Mouse (Mus musculus) embryo, embryonic 11.5 days (tissue): ENCODE results near the gene Mrpl22.
"Not testable (repeated sequence)": the region's sequence is repeated elsewhere in the genome, so short reads cannot be mapped to it uniquely, and the experiment has no call there.

Experiments
- DNase-seq: peaks from one replicate; pipeline ENCODE4 v3.0.0-alpha.2; 2012; ENCODE audit warnings: low read depth, low spot score

Mrpl22 gene

GRCm38 (mm10) chr11:58171459-58172091 is at the start of gene Mrpl22:
Gene Mrpl22 (plus strand): TSS chr11:58171661.
- peak; percentile 97 for DNase-seq

DNA sequence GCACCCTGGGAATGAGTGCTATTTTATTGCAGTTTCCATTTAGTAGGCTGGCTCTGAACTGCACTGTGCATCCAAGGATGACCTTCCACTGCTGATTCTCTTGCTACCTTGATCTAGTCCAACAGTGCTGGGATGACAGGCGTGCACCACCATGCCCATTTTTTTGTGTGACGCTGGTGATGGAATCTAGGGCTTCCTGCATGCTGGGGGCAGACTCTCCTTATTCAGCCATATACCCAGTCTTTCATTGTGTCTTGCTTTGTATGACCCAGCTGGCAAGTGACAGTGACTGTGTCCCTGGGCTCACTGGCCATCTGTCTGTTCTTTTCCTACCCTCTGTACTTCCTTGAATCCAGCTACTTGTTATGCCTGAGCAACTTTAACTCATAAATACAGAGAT is 47.8 kb upstream of the Mrpl22 start:
- no peak for DNase-seq

DNA sequence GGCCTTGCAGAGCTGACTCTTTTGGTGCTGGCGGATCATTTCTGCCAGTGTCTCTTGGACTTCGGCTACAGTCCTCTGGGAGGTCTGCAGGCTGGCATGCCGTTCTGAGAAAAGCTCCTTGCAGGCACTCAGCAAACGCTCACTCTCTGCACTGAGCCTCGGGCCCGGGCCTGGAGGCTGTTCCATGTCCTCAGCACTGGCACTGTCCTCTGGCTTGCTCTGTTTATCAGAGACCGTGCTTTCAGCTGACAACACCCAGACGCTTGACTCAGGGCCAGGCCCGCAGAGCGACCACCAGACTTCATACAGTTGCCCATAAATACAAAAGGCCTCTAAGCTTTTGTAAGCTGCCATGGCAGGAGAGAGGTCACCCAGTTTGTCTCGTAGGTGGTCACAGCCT is 46.4 kb upstream of the Mrpl22 start:
- no peak for DNase-seq

- no peak for DNase-seq
Observed at GRCm38 (mm10) chr11:58126397-58127160, 44.9 kb upstream of the Mrpl22 start.

- DNase-seq = no peak
Observed at GRCm38 (mm10) chr11:58127544-58127943, 43.9 kb upstream of the Mrpl22 start.

DNA sequence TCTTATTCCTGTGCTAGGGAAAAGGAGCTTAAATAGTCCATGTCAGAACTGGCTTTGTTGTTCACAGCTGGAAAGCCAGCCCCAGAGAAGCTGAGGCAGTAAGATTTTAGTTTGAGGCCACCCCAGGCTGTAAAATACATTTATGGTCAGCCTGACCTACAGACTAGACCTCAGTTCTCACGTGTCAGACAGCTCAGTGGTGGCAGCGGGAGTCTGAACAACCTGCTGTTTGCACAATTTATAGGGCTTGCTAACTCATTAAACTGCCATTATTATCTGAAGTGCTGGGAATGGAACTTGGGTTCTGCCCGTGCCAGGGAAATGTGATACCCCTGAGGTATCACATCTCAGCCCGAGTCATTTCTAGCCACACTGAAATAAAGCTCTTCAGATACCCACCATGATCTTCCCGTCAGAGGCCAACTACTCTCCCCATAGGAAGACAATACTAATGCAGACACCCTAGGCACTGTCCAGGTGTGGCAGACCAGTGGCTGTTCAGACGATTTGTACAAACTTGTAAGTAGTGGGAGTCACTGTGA is 42.1 kb upstream of the Mrpl22 start:
- no peak for DNase-seq

DNA sequence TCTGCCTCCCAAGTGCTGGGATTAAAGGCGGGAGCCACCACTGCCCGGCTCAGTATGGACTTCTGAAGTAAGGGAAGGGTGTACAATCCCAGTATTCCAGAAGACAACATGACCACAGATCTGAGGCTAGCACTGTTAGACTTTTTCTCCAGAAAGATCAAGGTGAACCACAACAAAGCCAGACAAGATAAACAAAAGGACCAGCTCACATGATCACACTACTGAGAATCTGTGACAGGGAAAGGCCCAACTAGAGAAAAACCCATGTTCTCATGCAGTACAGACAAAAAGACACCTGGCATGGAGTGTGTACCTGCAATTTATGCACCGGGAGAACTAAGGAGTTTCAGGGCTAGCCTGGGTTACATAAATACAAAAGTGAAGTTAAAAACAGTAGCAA is 39.4 kb upstream of the Mrpl22 start:
- DNase-seq = no peak

GRCm38 (mm10) chr11:58134869-58135268 is 36.6 kb upstream of the Mrpl22 start:
- no peak for DNase-seq

DNA sequence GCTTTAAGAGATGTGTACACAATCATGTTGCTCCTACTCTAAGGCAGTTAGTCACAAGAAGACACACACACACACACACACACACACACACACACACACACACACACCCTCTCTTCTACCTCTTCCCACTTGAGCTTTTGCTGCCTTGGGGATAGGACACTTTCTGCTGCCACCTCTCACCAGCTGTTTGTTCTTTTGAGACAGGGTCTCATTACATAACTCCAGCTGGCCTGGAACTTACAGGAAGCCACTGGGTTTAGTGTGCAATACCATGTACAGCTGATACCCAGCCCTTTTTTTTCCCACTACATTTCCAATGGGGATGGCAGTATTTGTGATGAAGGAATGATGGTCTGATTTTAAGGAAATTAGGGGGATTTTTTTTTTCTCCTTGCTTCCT is 36.2 kb upstream of the Mrpl22 start:
- DNase-seq = no peak

DNA sequence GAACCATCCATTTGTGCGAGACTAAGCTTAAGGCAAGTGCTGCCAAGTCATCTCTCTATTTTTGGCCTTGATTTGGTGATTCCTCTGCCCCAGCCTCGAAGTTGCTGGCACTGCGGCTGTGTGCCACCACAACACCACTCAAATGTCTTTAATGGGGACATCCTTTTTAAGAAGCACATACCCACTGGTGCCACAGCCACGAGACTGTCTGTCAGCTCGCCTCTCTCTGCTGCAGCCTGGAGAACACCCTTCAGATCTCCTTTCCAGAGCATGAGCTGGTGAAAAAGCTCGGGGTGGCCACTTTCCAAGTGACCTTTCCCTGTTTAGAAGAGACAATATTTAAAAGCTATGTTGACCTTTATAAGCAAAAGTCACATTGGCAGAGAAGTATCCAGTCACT is 34.8 kb upstream of the Mrpl22 start:
- DNase-seq = no peak

DNA sequence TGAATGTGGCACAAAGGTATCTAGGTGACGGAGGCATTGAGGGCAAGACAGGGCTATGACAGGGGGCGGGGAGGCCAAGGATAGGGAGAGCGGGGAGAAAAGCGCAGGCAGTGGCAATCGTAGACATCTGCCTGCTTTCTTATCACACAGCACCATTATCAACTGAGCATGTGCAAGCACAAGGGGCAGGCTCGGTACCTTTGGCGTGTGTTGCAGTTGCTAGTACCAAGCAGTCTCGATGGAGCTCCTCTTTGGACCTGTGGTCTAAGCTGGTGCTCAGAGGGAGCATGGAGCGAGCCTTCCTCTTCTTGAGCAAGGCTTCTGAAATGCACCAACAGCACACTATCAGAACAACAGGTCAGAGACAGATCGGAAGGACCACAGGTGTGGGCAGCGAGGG is 32.6 kb upstream of the Mrpl22 start:
- no peak for DNase-seq

GRCm38 (mm10) chr11:58139466-58139865 is 32.0 kb upstream of the Mrpl22 start:
- DNase-seq = no peak

DNA sequence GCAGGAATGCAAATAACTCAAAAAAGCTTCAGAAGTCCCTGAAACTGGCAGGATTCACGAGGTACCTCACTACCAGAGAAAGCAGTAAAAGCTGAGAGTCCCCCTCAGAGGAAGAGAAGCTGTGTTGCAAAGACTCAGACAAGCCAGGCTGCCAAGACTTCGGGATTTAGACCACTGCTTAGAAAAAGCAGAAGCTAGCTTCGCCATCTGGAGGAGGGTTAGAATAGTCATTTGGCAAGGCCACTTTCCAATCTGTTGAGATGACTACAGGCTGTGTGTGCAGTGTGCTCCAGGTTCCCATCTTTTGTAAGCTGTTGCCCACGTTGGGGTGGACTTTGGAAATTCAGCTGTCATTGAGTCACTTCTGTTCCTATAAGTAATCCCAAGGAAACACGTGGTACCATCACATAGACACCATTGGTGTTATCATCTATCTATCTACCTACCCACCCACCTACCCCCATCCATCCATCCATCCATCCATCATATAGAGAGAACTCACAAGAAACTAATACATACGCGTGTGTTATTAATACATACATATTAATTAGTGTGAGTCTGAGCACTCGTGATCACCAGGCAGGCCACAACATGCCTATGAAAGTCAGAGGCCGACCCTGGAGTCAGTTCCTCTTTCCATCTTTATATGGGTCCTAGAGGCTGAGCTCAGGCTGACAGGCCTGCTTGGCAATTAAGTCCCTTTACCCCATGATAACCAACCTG is 27.6 kb upstream of the Mrpl22 start:
- DNase-seq = no peak

DNA sequence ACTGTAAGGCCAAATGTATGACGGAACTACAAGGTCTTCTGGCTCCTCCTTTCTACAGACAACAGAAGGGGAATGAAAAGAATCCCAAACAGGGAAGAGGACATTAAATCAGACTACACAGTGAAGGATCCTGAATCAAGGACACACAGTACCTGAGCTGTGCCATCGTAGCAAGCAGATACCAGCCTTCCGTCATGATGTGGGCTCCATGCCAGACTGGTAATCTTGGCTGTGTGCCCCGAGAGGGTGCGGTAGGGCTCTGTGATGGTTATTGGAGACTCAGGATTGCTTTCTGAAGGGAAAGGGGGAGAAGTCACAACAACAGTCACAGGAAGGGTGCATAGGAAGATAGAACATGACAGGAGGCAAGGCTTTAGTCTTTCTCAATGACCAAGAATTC is 25.2 kb upstream of the Mrpl22 start:
- no peak for DNase-seq

DNA sequence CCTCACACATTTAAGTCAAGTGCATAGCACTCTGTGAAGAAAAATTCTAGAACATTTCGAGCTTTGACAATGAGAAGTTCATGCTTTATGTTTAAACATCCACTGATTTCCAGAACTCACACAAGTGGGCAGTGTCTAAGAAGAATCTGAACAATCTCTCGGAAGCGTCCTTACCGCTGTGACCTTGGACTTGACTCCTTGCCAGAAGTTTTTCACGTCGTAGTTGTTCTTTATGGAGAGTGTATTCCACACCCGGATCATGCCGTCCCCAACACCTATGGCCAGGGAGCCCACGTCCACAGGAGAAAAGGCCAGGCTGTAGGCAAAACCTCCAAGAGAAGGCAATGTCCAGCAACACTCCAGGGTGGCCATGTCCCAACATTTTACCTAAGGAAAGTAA is 16.0 kb upstream of the Mrpl22 start:
- DNase-seq = no peak

- no peak for DNase-seq
Observed at GRCm38 (mm10) chr11:58156871-58157270, 14.6 kb upstream of the Mrpl22 start.

GRCm38 (mm10) chr11:58165072-58165471 is 6.4 kb upstream of the Mrpl22 start:
- no peak for DNase-seq

DNA sequence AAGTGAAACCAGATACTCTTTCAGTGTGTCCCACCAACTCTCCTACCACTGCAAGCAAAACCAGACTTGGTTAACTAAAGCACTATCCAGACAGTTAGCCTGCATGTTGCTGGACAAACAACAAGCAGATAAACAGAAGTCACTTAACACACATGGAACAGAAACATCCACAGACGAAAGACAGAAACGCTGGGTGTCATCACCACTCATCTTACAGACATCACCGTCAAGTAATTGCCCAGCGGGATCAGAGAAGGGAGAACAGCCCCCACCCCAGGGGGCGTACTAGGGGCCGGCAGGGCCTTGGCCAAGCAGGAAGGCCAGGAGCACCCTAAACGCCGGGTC is 3.7 kb upstream of the Mrpl22 start:
- no peak for DNase-seq

DNA sequence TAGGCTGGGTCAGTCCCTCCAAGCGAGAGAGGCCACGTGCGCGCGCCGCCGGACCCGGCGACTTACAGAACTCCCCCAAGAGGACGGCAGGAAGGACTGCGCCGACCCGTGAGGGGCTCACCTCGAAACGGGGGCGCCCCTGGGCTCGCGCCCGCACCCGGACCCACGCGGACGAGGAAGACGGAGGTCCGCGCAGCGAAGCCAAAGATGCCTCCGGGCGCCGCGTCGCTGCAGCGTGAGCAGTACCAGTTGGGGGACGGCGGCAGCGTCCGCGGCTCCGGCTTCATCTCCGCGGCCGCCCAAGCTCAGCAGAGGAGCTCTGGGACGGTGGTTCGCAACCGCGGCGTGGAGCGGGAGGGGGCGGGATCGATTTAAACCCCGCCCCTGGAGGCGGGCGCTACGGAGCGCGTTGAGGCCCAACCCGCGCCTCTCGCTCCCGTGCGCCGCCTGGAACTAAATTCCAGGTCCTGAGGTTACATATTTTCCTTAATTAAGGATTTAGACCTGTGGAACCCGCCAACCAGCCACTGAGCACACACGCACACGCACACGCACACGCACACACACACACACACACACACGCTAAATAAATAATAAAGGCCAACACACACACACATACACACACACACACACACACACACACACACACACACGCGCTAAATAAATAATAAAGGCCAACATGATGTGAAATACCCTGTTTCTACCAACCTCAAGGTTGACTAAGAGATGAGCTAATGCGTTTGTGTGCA is 3.1 kb upstream of the Mrpl22 start, which contains the start of gene Gemin5:
Gene Gemin5 (minus strand): TSS at position 373 of the 749 bp plus-strand sequence.
- peak; percentile 75 for DNase-seq

DNA sequence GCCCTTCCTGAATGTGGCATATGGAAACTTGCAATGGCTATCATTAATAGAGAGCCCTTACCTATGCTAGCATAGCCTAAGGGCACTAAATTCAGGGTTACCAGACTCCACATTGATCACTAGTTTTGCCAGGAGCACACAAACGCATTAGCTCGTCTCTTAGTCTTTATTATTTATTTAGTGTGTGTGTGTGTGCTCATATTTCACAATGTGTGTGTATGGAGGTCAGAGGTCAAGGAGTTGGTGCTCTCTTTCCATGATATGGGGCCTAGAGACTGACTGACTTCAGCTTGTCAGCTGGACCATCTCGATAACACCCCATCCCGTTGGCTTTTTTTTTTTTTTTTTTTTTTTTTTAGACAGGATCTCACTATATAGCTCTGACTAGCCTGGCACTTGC is 1.8 kb upstream of the Mrpl22 start:
- DNase-seq = no peak

GRCm38 (mm10) chr11:58179563-58179962 is 8.1 kb downstream of the Mrpl22 start:
- peak; percentile 72 for DNase-seq

GRCm38 (mm10) chr11:58179986-58180385 is 8.5 kb downstream of the Mrpl22 start:
- DNase-seq = not testable (repeated sequence)
